Mouse (Mus musculus): ENCODE measurements around the gene Evx2. TPM values are rescaled to one million over a fixed set of nuclear protein-coding genes. Genes with fewer than 3 reads are reported as not detected.

The Evx2 gene
- polyA plus RNA-seq, 1 experiment from 2014 or later = 0.62 TPM

DNA sequence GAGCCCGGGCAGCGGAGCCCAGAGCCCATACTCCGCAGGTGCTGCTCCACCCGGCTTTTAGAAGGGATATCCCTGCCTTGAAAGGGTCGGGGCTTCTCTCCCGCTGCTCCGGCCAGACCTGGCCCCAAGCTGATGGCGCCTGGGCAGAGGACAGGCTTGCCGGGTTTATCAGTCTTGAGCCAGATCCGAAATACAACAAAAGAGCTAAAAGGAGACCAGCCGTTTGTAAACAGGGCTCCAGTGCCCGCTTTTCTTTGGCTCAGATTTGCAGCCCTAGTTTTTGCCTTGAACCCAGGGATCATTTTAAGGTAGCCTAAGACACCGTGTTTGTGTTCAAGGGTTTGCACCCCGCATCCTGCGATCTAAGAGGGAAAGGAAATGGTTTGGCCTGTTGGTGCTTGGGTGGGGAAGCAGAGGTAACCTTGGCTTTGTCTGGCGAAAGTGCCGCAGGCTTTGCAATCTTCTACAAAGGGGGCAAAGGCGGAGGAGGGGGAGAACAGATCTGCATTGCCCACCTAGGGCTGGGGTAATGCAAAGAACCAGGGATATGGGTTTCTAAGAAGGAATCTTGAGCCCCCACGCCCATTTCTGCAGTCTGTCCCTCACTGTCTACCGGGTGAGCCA, 33.6 kb upstream of the Evx2 start:
- Histone ChIP-seq H3K4me2 (replicated peaks) (no peak overlapping the region), H3K9ac (replicated peaks) (no peak overlapping the region), H3K4me3 (replicated peaks) (no peak overlapping the region), H3K27ac (no peak overlapping the region), H3K36me3 (no peaks in the 10 kb centered on the region), H3K4me1 (replicated peaks) (peaks cover 12% of the 10 kb centered on the region), H3K9me3 (no peaks in the 10 kb centered on the region), H3K27me3 (peaks cover 98% of the 10 kb centered on the region)
- WGBS = 2% methylated on average over 20 of the region's 20 CpGs
- no peak for ATAC-seq

DNA sequence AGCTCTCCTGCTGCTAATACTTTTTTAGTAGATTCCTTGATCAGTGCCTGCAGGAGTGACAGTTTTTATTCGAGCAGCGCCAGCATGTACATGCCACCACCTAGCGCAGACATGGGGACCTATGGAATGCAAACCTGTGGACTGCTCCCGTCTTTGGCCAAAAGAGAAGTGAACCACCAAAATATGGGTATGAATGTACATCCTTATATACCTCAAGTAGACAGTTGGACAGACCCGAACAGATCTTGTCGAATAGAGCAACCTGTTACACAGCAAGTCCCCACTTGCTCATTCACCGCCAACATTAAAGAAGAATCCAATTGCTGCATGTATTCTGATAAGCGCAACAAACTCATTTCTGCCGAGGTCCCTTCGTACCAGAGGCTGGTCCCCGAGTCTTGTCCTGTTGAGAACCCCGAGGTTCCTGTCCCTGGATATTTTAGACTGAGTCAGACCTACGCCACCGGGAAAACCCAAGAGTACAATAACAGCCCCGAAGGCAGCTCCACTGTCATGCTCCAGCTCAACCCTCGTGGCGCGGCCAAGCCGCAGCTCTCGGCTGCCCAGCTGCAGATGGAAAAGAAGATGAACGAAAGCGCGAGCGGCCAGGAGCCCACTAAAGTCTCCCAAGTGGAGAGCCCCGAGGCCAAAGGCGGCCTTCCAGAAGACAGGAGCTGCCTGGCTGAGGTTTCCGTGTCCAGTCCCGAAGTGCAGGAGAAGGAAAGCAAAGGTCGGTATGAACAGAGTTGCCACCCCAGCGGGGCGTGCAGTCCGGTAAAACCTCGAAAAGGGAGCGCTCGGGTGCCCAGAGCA, 32.8 kb upstream of the Evx2 start:
- no peak overlapping the region for H3K27ac ChIP-seq
- ATAC-seq = no peak
- H3K4me3 ChIP-seq (replicated peaks) = no peak overlapping the region
- 5% methylated on average over 35 of the region's 35 CpGs for WGBS
- H3K27me3 ChIP-seq = peaks cover 98% of the 10 kb centered on the region
- H3K9ac ChIP-seq (replicated peaks) = no peak overlapping the region
- H3K4me1 ChIP-seq (replicated peaks) = 0 out of 2 replicates have a peak, but pooled peaks cover 6% of the 10 kb centered on the region
- no peak overlapping the region for H3K4me2 ChIP-seq (replicated peaks)
- no peaks in the 10 kb centered on the region for H3K9me3 ChIP-seq
- H3K36me3 ChIP-seq = no peaks in the 10 kb centered on the region

DNA sequence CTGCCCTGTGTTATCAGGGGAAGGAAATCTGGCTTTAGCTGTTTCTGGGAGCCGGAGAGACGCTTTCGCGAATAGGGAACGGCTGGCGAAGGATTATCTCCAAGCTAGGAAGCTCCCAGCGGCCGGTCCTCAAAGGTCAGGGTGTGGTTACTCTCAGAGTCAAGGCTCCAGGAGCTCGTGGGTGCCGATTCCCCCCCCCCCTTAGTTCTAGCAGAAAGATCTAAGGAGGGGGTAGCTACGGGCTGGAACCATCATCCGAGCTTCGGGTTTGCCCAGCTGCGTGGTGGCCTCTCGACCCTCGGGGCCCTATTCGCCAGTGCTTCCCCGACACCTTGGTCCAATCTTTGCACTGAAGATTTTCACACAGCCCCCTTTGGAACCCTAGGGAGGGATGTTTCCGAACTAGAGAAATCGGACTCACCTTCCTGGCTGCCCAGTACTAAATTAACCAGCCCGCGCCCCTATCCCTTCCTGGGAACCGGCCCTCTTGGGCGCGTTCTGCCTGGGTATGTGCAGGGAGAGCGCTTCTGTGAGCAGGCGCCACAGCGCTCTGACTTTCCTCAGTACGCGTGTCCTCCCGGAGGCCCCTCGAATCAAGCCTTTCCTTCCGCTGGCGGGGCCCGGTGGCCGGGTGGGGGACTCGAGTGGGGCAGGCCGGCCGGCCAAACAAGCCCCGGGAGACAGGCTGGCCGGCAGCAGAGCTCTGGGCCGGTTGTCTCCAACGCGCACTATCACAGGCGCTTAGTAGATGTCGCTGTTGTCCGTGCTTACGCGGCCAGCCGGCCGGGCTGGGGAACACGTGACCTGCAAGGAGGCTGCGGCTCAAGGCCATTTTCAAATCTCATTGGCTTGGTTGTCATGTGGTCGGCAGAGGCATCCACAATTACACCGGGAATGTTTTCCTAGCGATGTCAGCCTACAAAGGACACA, 31.9 kb upstream of the Evx2 start, which contains the start of gene Hoxd10:
Gene Hoxd10, plus strand, starts transcription at position 903 of the 930 bp plus-strand sequence.
- Histone ChIP-seq H3K4me3 (replicated peaks) (no peak within 1 kb of the TSS), H3K4me2 (replicated peaks) (0 out of 2 replicates have a peak within 1 kb of the TSS, but pooled peaks have one; percentile 5), H3K4me1 (replicated peaks) (0 out of 2 replicates have a peak, but pooled peaks cover 6% of the 10 kb centered on the region), H3K36me3 (no peaks in the 10 kb centered on the region), H3K9me3 (no peaks in the 10 kb centered on the region), H3K27me3 (peaks cover 98% of the 10 kb centered on the region), H3K9ac (replicated peaks) (no peak within 1 kb of the TSS), H3K27ac (no peak within 1 kb of the TSS)
- 1% methylated on average over 56 of the region's 56 CpGs for WGBS
- no peak for ATAC-seq

DNA sequence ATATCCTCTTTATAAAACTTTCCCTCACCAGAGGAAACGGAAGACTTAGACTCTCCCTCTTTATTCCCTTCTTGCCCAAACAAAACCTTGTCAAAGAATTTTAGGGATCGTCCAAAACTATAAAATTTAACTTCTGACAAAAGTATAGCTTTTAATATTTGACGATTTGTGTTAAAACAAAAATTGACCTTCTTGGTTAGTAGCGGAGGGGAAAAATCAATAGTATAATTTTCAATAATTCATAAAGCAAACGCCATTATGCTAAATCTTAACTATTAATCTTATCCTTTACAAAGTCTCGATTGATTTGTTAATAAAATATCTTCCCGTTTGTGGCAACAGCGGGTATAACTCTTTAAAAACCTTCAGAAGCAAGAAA, 31.0 kb upstream of the Evx2 start:
- H3K4me3 ChIP-seq (replicated peaks) = no peak overlapping the region
- no peak overlapping the region for H3K4me2 ChIP-seq (replicated peaks)
- H3K4me1 ChIP-seq (replicated peaks) = 0 out of 2 replicates have a peak, but pooled peaks cover 6% of the 10 kb centered on the region
- peaks cover 97% of the 10 kb centered on the region for H3K27me3 ChIP-seq
- no peak for ATAC-seq
- 8% methylated on average over 8 of the region's 8 CpGs for WGBS
- H3K9ac ChIP-seq (replicated peaks) = no peak overlapping the region
- no peak overlapping the region for H3K27ac ChIP-seq
- H3K36me3 ChIP-seq = no peaks in the 10 kb centered on the region
- H3K9me3 ChIP-seq = no peaks in the 10 kb centered on the region

DNA sequence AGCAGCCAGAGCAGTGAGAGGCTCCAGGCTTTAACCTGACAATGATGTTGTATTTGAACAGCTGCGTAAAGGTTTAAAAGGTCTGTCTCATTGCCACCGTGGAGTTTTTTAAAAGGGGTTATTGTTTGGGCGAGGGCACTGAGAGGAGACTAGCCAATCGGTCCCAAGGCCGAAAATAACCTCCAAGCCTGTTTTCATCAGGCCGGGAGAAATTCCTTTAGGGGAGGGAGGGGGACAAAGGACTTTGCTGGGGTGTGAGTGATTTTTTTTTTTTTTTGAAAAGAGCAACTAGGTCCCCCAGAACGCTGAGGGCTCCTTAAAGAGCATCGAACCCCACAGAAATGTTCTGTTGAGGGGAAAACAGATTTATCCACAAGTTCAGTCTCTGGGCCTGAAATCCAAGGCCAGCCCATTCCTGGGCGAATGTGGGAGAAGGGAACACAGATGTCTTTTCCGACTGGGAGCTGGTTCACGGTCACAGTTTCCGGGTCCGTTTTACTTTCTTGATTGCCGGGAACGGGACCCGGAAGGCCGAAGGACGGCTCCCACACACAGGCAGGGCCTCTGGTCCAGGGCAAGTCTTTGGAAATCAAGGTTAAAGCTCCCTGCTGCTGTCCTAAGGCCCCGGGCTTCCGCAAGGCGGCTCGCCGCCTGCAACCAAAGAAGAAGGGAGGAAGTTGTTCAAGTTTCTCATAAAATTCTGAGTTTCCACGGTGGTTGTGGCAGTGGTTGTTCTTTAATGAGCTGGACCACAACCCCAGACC, 30.4 kb upstream of the Evx2 start:
- Histone ChIP-seq H3K4me2 (replicated peaks) (no peak overlapping the region), H3K27me3 (peaks cover 97% of the 10 kb centered on the region), H3K9me3 (no peaks in the 10 kb centered on the region), H3K4me3 (replicated peaks) (no peak overlapping the region), H3K27ac (no peak overlapping the region), H3K36me3 (no peaks in the 10 kb centered on the region), H3K4me1 (replicated peaks) (0 out of 2 replicates have a peak, but pooled peaks cover 6% of the 10 kb centered on the region), H3K9ac (replicated peaks) (no peak overlapping the region)
- WGBS = 2% methylated on average over 24 of the region's 24 CpGs
- no peak for ATAC-seq

DNA sequence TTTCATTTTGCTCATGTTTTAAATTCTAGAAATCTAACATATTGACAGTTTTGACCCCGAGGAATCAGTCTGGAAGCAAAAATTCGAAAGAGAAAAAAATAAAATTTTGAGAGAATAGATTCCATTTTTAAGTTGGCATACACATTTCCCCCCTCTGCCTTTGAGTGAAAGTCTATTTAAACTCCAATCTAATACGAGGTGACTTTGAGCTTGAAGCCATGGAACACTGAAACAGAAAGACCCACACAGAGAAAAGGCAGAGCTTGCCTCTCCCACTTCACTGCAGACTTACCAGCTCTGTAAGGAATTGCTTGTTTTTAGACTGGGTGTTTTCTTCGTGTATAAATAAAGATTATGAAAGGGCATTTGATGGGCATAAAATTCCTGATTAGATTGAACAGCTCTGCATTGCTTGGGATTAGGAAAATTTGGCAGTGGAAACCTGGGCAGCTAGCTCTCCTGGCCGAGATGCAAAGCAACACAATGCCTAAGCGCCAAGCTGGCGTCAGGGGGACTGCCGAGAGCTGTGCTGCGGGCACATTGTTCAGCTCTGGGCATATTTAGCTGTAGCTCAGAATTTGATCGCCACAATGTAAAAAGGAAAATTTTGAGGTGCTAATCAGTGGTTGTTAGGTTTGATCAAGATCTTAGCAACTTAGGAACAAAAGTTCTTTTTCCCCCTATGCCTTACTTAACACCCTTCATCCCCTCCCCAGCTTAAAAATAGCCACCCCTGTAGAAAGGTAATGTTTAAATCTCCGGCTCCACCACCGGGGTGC, 29.6 kb upstream of the Evx2 start:
- no peak for ATAC-seq
- peaks cover 97% of the 10 kb centered on the region for H3K27me3 ChIP-seq
- no peaks in the 10 kb centered on the region for H3K36me3 ChIP-seq
- H3K9me3 ChIP-seq = no peaks in the 10 kb centered on the region
- no peak overlapping the region for H3K4me3 ChIP-seq (replicated peaks)
- H3K4me2 ChIP-seq (replicated peaks) = no peak overlapping the region
- no peak overlapping the region for H3K27ac ChIP-seq
- WGBS = 5% methylated on average over 12 of the region's 12 CpGs
- H3K9ac ChIP-seq (replicated peaks) = no peak overlapping the region
- 0 out of 2 replicates have a peak, but pooled peaks cover 6% of the 10 kb centered on the region for H3K4me1 ChIP-seq (replicated peaks)

DNA sequence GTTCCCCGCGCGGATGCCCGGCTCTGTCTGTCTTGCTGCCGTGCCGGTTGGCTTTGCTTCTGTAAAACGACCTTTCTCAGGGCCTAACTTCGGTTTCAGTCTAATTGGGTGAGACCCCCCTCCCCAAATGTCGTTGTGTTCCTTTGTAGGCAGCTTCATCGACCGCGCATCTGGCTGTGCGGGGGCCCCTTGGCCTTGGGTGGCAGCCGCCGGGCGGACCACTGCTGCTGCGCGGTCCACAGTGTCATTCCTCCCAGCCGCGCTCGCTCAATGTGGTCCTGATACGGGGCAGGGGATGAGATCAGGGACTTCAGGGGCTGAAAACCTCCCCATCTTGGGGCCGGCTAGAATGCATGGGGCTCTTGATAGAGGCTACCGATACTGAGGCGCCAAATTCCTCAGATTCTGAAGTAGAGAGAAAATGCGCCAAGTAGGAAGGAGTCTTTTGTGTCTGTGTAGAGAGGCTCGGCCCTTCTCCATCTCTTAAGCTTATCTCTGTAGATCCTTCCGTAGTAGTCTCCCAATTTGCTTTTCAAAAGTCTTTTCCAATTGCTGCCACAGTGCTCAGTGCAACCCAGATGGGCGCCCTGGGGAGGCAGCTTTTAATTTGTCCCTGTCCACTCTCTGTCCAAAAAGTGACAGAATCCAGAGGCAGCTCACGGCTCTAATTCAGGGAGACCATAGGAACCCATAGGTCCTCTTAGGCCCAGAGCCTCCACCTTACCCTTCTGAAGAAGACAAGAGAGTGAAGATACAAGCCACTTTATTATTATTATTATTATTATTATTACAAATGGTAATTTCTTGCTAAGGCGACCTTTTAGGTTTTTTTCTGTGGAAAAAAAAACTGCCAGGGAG, 28.6 kb upstream of the Evx2 start:
- Histone ChIP-seq H3K4me3 (replicated peaks) (no peak overlapping the region), H3K4me1 (replicated peaks) (peaks cover 7% of the 10 kb centered on the region), H3K36me3 (no peaks in the 10 kb centered on the region), H3K4me2 (replicated peaks) (no peak overlapping the region), H3K27me3 (peaks cover 97% of the 10 kb centered on the region), H3K9ac (replicated peaks) (no peak overlapping the region), H3K9me3 (no peaks in the 10 kb centered on the region), H3K27ac (no peak overlapping the region)
- ATAC-seq = no peak
- under 1% methylated on average over 31 of the region's 31 CpGs for WGBS

DNA sequence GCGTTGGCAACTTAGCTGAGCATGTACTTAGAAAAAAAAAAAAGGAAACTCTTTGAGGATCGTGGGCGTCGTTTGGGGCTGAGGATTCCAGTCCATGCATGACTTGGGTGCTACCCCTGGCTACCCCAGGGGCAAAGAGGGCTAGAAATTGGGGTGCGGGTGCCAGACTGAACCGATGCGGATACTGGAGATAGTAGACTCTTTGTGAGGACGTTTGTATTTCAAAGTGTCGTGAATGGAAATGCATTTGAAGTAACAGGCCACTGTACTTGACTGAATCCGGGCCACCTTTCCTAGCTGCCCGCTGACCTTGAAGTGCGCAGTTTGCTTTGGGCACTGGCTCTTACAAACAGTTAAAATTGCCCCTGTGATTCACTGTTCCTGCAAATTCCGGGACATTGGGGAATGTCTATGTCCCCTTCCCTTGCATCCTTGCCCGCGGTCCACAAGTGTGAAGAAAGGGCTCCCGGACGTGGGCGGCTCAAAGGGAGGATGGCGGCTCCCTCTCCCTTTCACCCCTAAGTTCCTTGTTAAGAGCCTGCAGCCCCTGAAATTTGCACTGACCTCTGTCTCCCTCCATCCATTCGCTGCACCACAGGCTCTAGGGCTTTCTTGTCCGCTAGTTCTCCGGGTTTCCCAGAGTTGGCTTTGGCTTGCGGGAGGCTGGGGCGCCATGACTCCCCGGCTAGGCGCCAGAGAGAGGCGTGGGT, 27.8 kb upstream of the Evx2 start:
- under 1% methylated on average over 27 of the region's 27 CpGs for WGBS
- Histone ChIP-seq H3K4me3 (replicated peaks) (no peak overlapping the region), H3K4me1 (replicated peaks) (peaks cover 14% of the 10 kb centered on the region), H3K9ac (replicated peaks) (no peak overlapping the region), H3K27ac (no peak overlapping the region), H3K4me2 (replicated peaks) (no peak overlapping the region), H3K27me3 (peaks cover 97% of the 10 kb centered on the region), H3K36me3 (no peaks in the 10 kb centered on the region), H3K9me3 (no peaks in the 10 kb centered on the region)
- no peak for ATAC-seq

DNA sequence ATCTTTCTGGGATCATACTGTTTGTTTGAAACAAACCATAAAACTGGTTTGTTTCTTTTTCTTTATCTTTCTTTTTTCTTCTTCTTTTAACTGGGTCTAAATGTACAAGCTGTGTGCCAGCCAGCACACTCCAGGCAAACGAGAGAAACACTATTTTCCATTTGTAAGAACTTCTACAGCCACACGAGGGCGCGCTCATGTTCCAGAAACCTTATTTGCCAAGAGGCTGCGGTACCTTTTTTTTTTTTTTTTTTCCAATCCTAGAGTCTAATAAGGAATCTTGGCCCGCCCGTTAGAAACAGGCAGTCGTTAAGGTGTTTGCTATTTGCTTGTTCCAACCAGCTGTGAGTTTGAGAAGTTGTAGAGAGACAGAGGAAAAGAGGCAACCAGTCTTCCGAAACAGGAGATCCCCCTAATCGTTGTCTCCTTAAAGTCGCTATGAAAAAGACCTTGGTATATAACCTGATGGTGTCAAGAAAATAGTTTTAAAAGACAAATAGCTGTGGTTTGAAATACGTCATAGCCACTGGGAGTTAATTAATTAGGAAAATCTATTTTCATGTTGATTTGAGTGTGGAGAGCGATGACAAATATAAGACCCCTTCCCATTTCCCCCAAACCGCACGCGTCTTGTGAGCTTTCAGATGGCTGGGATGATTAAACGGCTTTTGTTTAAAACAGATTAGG, 27.1 kb upstream of the Evx2 start:
- H3K9ac ChIP-seq (replicated peaks) = no peak overlapping the region
- ATAC-seq = no peak
- no peaks in the 10 kb centered on the region for H3K36me3 ChIP-seq
- H3K27me3 ChIP-seq = peaks cover 97% of the 10 kb centered on the region
- no peaks in the 10 kb centered on the region for H3K9me3 ChIP-seq
- no peak overlapping the region for H3K4me3 ChIP-seq (replicated peaks)
- H3K4me2 ChIP-seq (replicated peaks) = no peak overlapping the region
- 4% methylated on average over 17 of the region's 17 CpGs for WGBS
- no peak overlapping the region for H3K27ac ChIP-seq
- peaks cover 14% of the 10 kb centered on the region for H3K4me1 ChIP-seq (replicated peaks)
